Mouse (Mus musculus) embryonic facial prominence, embryonic 13.5 days (tissue): ENCODE results near the gene Sco2. TPM values are rescaled to one million over a fixed set of nuclear protein-coding genes. Genes with fewer than 3 reads are reported as not detected.
A peak's percentile ranks its signal among the peaks of the same experiment; 100 is the strongest.

Experiments used
- ATAC-seq: fragments of 200-750 bp; cut with Nextera tagmentation; 2 replicates; pipeline ENCODE4 v1.8.0; 2017; ENCODE audit warnings: low read depth; ENCODE audit not compliant: insufficient number of reproducible peaks, insufficient read depth, low FRiP score, low TSS enrichment
- H3K27ac ChIP-seq: fragments of 300-500 bp; sonication (generic); 2 replicates; pipeline ENCODE4 v1.5.1; 2015; ENCODE audit warnings: moderate library complexity, mild to moderate bottlenecking, inconsistent platforms
- H3K27me3 ChIP-seq: fragments of 300-500 bp; sonication (generic); 2 replicates; pipeline ENCODE4 v1.6.1; 2015; ENCODE audit warnings: mild to moderate bottlenecking, inconsistent platforms
- H3K36me3 ChIP-seq: fragments of 300-500 bp; sonication (generic); 2 replicates; pipeline ENCODE4 v1.6.1; 2015; ENCODE audit warnings: mild to moderate bottlenecking, inconsistent platforms
- H3K4me1 ChIP-seq: fragments of 300-500 bp; sonication (generic); 2 replicates; pipeline ENCODE4 v1.6.1; 2015; ENCODE audit warnings: inconsistent platforms
- H3K4me2 ChIP-seq: fragments of 300-500 bp; sonication (generic); 2 replicates; pipeline ENCODE4 v1.6.1; 2015; ENCODE audit warnings: moderate library complexity, mild to moderate bottlenecking, inconsistent platforms
- H3K4me3 ChIP-seq: fragments of 300-500 bp; sonication (generic); 2 replicates; pipeline ENCODE4 v1.5.1; 2015; ENCODE audit warnings: mild to moderate bottlenecking, inconsistent platforms
- H3K9ac ChIP-seq: fragments of 300-500 bp; sonication (generic); 2 replicates; pipeline ENCODE4 v1.6.1; 2015; ENCODE audit warnings: mild to moderate bottlenecking, inconsistent platforms
- H3K9me3 ChIP-seq: fragments of 300-500 bp; sonication (generic); 2 replicates; pipeline ENCODE4 v1.6.1; 2016; ENCODE audit warnings: inconsistent platforms
- WGBS: fragments of 180-500 bp; shearing (Covaris S2); methylation state at CpG from one replicate; pipeline ENCODE4 v1.1.7; 2015; ENCODE audit warnings: mixed read lengths; 5-methylcytosine and 5-hydroxymethylcytosine counted together
- polyA plus RNA-seq: library from polyadenylated mRNA; unstranded; fragments of >200 nt; fragmentation: Nextera tagmentation; extraction: Ambion mirVana; gene quantifications from 2 replicates; pipeline ENCODE4 v1.2.1, GENCODE M21; 2015

The Sco2 gene
- polyA plus RNA-seq, 1 experiment from 2014 or later = 4.7 TPM

- ATAC-seq = no peak
- H3K36me3 ChIP-seq = no peaks in the 10 kb centered on the region
- no peaks in the 10 kb centered on the region for H3K27me3 ChIP-seq
- H3K9ac ChIP-seq = no peak overlapping the region
- no peaks in the 10 kb centered on the region for H3K9me3 ChIP-seq
- WGBS = 83% methylated on average over 3 of the region's 3 CpGs
- H3K4me2 ChIP-seq = no peak overlapping the region
- no peak overlapping the region for H3K4me3 ChIP-seq
- no peaks in the 10 kb centered on the region for H3K4me1 ChIP-seq
- no peak overlapping the region for H3K27ac ChIP-seq
These were observed 30.3 kb downstream of the Sco2 start for GRCm38 (mm10) chr15:89343325-89343724.

GRCm38 (mm10) chr15:89341678-89342077 is 32.0 kb downstream of the Sco2 start:
- Histone ChIP-seq H3K4me2 (no peak overlapping the region), H3K36me3 (no peaks in the 10 kb centered on the region), H3K27me3 (no peaks in the 10 kb centered on the region), H3K9me3 (no peaks in the 10 kb centered on the region), H3K4me1 (no peaks in the 10 kb centered on the region), H3K4me3 (no peak overlapping the region), H3K9ac (no peak overlapping the region), H3K27ac (no peak overlapping the region)
- ATAC-seq = no peak
- WGBS = 50% methylated on average over 1 of the region's 1 CpGs

- Histone ChIP-seq H3K9ac (no peak overlapping the region), H3K9me3 (no peaks in the 10 kb centered on the region), H3K36me3 (no peaks in the 10 kb centered on the region), H3K27ac (no peak overlapping the region), H3K4me3 (no peak overlapping the region), H3K4me2 (no peak overlapping the region), H3K27me3 (no peaks in the 10 kb centered on the region), H3K4me1 (no peaks in the 10 kb centered on the region)
- ATAC-seq = no peak
- WGBS = 87% methylated on average over 3 of the region's 3 CpGs
These were observed 33.5 kb downstream of the Sco2 start for GRCm38 (mm10) chr15:89340136-89340535.

GRCm38 (mm10) chr15:89339696-89340095 is 34.0 kb downstream of the Sco2 start:
- no peak overlapping the region for H3K9ac ChIP-seq
- H3K4me1 ChIP-seq = no peaks in the 10 kb centered on the region
- H3K4me3 ChIP-seq = no peak overlapping the region
- no peak for ATAC-seq
- no peak overlapping the region for H3K27ac ChIP-seq
- no peaks in the 10 kb centered on the region for H3K9me3 ChIP-seq
- no peak overlapping the region for H3K4me2 ChIP-seq
- H3K27me3 ChIP-seq = no peaks in the 10 kb centered on the region
- H3K36me3 ChIP-seq = no peaks in the 10 kb centered on the region
- 83% methylated on average over 2 of the region's 2 CpGs for WGBS

GRCm38 (mm10) chr15:89336422-89336821 is 37.2 kb downstream of the Sco2 start:
- no peaks in the 10 kb centered on the region for H3K36me3 ChIP-seq
- no peak overlapping the region for H3K4me2 ChIP-seq
- ATAC-seq = no peak
- H3K27me3 ChIP-seq = no peaks in the 10 kb centered on the region
- H3K4me1 ChIP-seq = no peaks in the 10 kb centered on the region
- H3K4me3 ChIP-seq = no peak overlapping the region
- no peak overlapping the region for H3K27ac ChIP-seq
- no peaks in the 10 kb centered on the region for H3K9me3 ChIP-seq
- no peak overlapping the region for H3K9ac ChIP-seq
- WGBS = 87% methylated on average over 14 of the region's 14 CpGs

- ATAC-seq = no peak
- Histone ChIP-seq H3K27me3 (no peaks in the 10 kb centered on the region), H3K4me1 (no peaks in the 10 kb centered on the region), H3K9me3 (no peaks in the 10 kb centered on the region), H3K4me2 (no peak overlapping the region), H3K9ac (peak overlapping the region; percentile 32; the same call in 1 of the 2 replicates), H3K27ac (no peak overlapping the region), H3K4me3 (no peak overlapping the region), H3K36me3 (no peaks in the 10 kb centered on the region)
- WGBS = 79% methylated on average over 17 of the region's 17 CpGs
These were observed 38.7 kb downstream of the Sco2 start for GRCm38 (mm10) chr15:89334774-89335537.

- H3K4me1 ChIP-seq = no peaks in the 10 kb centered on the region
These were observed 39.4 kb downstream of the Sco2 start, which contains the start of gene Miox for GRCm38 (mm10) chr15:89334271-89334670. Gene Miox (plus strand): TSS chr15:89334398.

DNA sequence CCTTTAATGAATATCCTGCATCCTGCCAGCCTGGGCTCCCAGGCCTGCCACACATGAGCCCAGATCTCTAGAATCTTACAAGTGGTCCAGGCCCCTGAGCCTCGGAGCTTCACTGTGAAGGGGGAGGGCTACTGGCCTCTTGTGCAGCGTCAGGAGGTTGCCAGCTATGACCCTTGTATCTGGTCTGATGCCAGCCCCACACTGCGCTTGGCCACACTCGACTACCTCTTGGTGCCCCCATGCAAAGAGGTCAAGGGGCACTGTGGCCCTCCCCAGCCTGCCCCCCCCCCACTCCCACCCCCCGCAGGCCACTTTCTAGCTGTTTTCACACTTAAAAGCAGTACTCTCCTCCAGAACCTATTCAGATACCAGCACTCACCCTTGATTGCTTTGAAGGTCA is 47.2 kb downstream of the Sco2 start:
- no peak overlapping the region for H3K27ac ChIP-seq
- peaks cover 23% of the 10 kb centered on the region for H3K27me3 ChIP-seq
- no peak for ATAC-seq
- no peak overlapping the region for H3K4me3 ChIP-seq
- no peaks in the 10 kb centered on the region for H3K36me3 ChIP-seq
- H3K4me2 ChIP-seq = no peak overlapping the region
- peaks cover 7% of the 10 kb centered on the region for H3K4me1 ChIP-seq
- H3K9ac ChIP-seq = no peak overlapping the region
- H3K9me3 ChIP-seq = no peaks in the 10 kb centered on the region
- WGBS = 62% methylated on average over 5 of the region's 5 CpGs

More at GRCm38 (mm10) chr15:89334271-89334670, 39.4 kb downstream of the Sco2 start, which contains the start of gene Miox:
- no peak within 1 kb of the TSS for H3K27ac ChIP-seq
- ATAC-seq = no peak
- no peaks in the 10 kb centered on the region for H3K36me3 ChIP-seq
- H3K27me3 ChIP-seq = no peaks in the 10 kb centered on the region
- H3K9ac ChIP-seq = peak within 1 kb of the TSS; percentile 32; the same call in 1 of the 2 replicates
- H3K4me2 ChIP-seq = no peak within 1 kb of the TSS
- H3K9me3 ChIP-seq = no peaks in the 10 kb centered on the region
- WGBS = 86% methylated on average over 7 of the region's 7 CpGs
- H3K4me3 ChIP-seq = no peak within 1 kb of the TSS

DNA sequence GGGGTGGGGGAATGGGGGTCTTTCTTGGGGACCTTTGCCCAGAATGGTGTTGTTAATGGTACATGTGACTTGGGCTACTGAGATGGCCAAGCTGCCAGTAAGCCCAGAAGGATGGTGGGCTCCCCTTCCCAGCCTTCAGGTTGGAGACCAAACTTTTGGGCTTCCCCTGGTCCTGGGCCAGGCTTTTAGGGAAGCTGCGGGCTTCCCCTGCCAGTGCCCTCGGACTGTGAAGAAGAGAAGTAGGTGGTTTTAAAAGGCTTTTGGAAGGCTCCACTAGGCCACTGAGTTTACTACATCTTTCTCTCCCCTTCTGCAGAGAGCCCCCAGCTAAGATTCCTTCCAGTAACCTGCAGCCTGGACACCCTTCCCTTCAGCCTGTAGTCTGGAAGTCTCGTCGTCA is 50.0 kb downstream of the Sco2 start:
- Histone ChIP-seq H3K27me3 (peaks cover 26% of the 10 kb centered on the region), H3K9ac (no peak overlapping the region), H3K27ac (no peak overlapping the region), H3K4me2 (no peak overlapping the region), H3K9me3 (no peaks in the 10 kb centered on the region), H3K4me1 (peaks cover 7% of the 10 kb centered on the region), H3K4me3 (no peak overlapping the region), H3K36me3 (no peaks in the 10 kb centered on the region)
- ATAC-seq = no peak
- 81% methylated on average over 4 of the region's 4 CpGs for WGBS

DNA sequence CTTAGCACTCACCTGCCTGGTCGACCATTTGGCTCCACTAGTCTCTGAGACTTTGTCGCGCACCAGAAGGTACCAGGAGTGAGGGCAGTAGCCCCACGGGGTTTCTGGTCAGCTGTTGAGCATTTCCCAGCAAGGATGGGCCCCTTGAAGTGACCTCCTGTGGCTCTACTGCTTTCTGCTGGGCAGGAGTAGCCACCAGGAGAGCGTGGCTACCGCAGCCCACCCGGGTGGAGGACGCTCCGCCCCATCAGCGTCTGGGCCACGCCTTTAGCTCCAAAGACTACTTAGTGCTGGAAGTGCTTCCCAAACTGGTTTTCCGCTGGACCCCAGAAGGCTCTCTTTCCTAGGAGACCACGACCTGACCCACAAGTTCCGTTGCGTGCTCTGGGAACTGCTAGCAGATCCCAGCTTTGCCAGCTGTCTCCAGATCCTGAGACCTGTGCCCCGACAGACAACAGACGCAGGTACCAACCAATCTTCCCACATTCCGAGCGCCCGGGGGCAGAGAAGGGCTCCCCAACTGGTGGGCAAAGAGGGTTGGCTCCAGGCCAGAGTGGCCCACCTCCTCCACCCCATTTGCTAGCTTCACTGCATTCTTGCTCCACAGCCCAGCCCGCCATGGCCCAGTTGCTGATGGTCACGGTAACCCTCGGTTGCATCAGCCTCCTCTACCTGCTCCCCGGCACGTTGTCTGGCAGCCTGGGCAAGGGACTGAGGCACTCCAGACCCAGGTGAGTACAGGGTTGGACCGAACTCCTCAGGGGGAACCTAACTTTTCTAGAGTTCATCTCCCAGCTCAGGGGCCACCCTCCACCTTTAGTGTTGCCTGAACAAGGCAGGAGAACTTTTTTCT is 50.8 kb downstream of the Sco2 start, which contains the start of gene Adm2:
Gene Adm2, plus strand, starts transcription at position 51 of the 853 bp plus-strand sequence.
- H3K4me3 ChIP-seq = peak within 1 kb of the TSS; percentile 23
- no peaks in the 10 kb centered on the region for H3K36me3 ChIP-seq
- H3K9ac ChIP-seq = peak within 1 kb of the TSS; percentile 2; the same call in 1 of the 2 replicates
- H3K9me3 ChIP-seq = no peaks in the 10 kb centered on the region
- peak within 1 kb of the TSS; percentile 55 for H3K4me2 ChIP-seq
- WGBS = 5% methylated on average over 26 of the region's 26 CpGs
- H3K27ac ChIP-seq = no peak within 1 kb of the TSS
- peaks cover 7% of the 10 kb centered on the region for H3K4me1 ChIP-seq
- H3K27me3 ChIP-seq = peaks cover 26% of the 10 kb centered on the region
- ATAC-seq = no peak
